Mouse (Mus musculus) small intestine, adult 2 months (tissue): ENCODE data around the gene Adamtsl4. TPM values are rescaled to one million over a fixed set of nuclear protein-coding genes. Genes with fewer than 3 reads are reported as not detected.

Source experiments
- H3K27ac ChIP-seq: fragments of 200-500 bp; 2 replicates; pipeline ENCODE4 v1.5.1; 2012; ENCODE audit warnings: low read depth, low read length, control low read depth, inconsistent platforms; ENCODE audit not compliant: insufficient read depth
- H3K27me3 ChIP-seq: fragments of 200-500 bp; 2 replicates; pipeline ENCODE4 v1.6.1; 2012; ENCODE audit warnings: mild to moderate bottlenecking, moderate library complexity, low read length, inconsistent platforms; ENCODE audit not compliant: control insufficient read depth, insufficient read depth
- H3K36me3 ChIP-seq: fragments of 200-500 bp; 2 replicates; pipeline ENCODE4 v1.6.1; 2012; ENCODE audit warnings: mild to moderate bottlenecking, low read length, control low read depth, inconsistent platforms; ENCODE audit not compliant: control insufficient read depth, insufficient read depth
- H3K4me1 ChIP-seq: fragments of 200-500 bp; 2 replicates; pipeline ENCODE4 v1.6.1; 2012; ENCODE audit warnings: low read length, inconsistent platforms, mixed read lengths; ENCODE audit not compliant: control insufficient read depth, insufficient read depth, insufficient read length
- H3K4me3 ChIP-seq: fragments of 200-500 bp; 2 replicates; pipeline ENCODE4 v1.5.1; 2012; ENCODE audit warnings: low read depth, mild to moderate bottlenecking, control low read depth, inconsistent platforms, low read length, moderate library complexity
- CTCF ChIP-seq: fragments of 200-500 bp; IDR thresholded peaks from 2 replicates; pipeline ENCODE4 v1.5.1; 2012; ENCODE audit warnings: low read depth, mild to moderate bottlenecking, control low read depth, inconsistent platforms, low read length, moderate library complexity, mixed read lengths; ENCODE audit not compliant: insufficient replicate concordance, insufficient read length; ENCODE audit errors: extremely low read depth
- POLR2A ChIP-seq: fragments of 200-500 bp; IDR thresholded peaks from 2 replicates; pipeline ENCODE4 v1.6.1; 2012; ENCODE audit warnings: low read depth, mild to moderate bottlenecking, control low read depth, inconsistent platforms, low read length, moderate library complexity
- WGBS: fragments of 180-500 bp; shearing (Covaris S2); methylation state at CpG from one replicate; pipeline ENCODE4 v1.1.7; 2018; 5-methylcytosine and 5-hydroxymethylcytosine counted together
- polyA plus RNA-seq: library from polyadenylated mRNA; depleted of rRNA; stranded (reverse); fragments of >200 nt; gene quantifications from 2 replicates; pipeline ENCODE4 v1.2.3, GENCODE M21; 2012

Gene Adamtsl4
- polyA plus RNA-seq, 1 experiment, result 8.2 TPM

GRCm38 (mm10) chr3:95660788-95661478, 26.8 kb downstream of the Adamtsl4 start:
- Histone ChIP-seq H3K27me3 (no peaks in the 10 kb centered on the region), H3K36me3 (peaks cover 48% of the 10 kb centered on the region), H3K4me3 (peak overlapping the region; percentile 51; the same call in 1 of the 2 replicates), H3K27ac (peak overlapping the region; percentile 99), H3K4me1 (peaks cover 24% of the 10 kb centered on the region)
- TF ChIP-seq CTCF (no peak), POLR2A (no peak)
- 0% methylated on average over 2 of the region's 2 CpGs for WGBS

GRCm38 (mm10) chr3:95659948-95660347, 27.8 kb downstream of the Adamtsl4 start:
- peak overlapping the region; percentile 99 for H3K27ac ChIP-seq
- H3K4me1 ChIP-seq, result peaks cover 25% of the 10 kb centered on the region
- H3K4me3 ChIP-seq, result peak overlapping the region; percentile 77
- TF ChIP-seq CTCF, result no peak
- no peak for TF ChIP-seq POLR2A
- under 1% methylated on average over 8 of the region's 8 CpGs for WGBS
- no peaks in the 10 kb centered on the region for H3K27me3 ChIP-seq
- peaks cover 44% of the 10 kb centered on the region for H3K36me3 ChIP-seq

- TF ChIP-seq CTCF (no peak), POLR2A (peak; percentile 44; the same call in 1 of the 2 replicates)
- H3K36me3 ChIP-seq, result peaks cover 37% of the 10 kb centered on the region
- WGBS, result under 1% methylated on average over 101 of the region's 113 CpGs
Observed at GRCm38 (mm10) chr3:95658868-95659712, 28.6 kb downstream of the Adamtsl4 start.

GRCm38 (mm10) chr3:95658236-95658867, 29.4 kb downstream of the Adamtsl4 start, which contains the start of gene Mcl1:
TSS of gene Mcl1 (plus strand) at chr3:95658788.
- peak; percentile 100 for TF ChIP-seq POLR2A
- TF ChIP-seq CTCF, result no peak
- WGBS, result 1% methylated on average over 43 of the region's 43 CpGs

More at GRCm38 (mm10) chr3:95658868-95659712, 28.6 kb downstream of the Adamtsl4 start:
- peak overlapping the region; percentile 77 for H3K4me3 ChIP-seq
- peaks cover 17% of the 10 kb centered on the region; the same call in 1 of the 2 replicates for H3K4me1 ChIP-seq
- H3K27me3 ChIP-seq, result no peaks in the 10 kb centered on the region
- peak overlapping the region; percentile 99 for H3K27ac ChIP-seq

GRCm38 (mm10) chr3:95657711-95658110, 30.0 kb downstream of the Adamtsl4 start:
- H3K4me1 ChIP-seq, result peaks cover 6% of the 10 kb centered on the region; the same call in 1 of the 2 replicates
- H3K4me3 ChIP-seq, result no peak overlapping the region
- 75% methylated on average over 3 of the region's 3 CpGs for WGBS
- peaks cover 24% of the 10 kb centered on the region for H3K36me3 ChIP-seq
- H3K27me3 ChIP-seq, result no peaks in the 10 kb centered on the region
- TF ChIP-seq CTCF (no peak), POLR2A (no peak)
- H3K27ac ChIP-seq, result peak overlapping the region; percentile 90; the same call in 1 of the 2 replicates

More at GRCm38 (mm10) chr3:95658236-95658867, 29.4 kb downstream of the Adamtsl4 start, which contains the start of gene Mcl1:
- H3K36me3 ChIP-seq, result peaks cover 30% of the 10 kb centered on the region
- no peaks in the 10 kb centered on the region for H3K27me3 ChIP-seq
- H3K4me1 ChIP-seq, result peaks cover 11% of the 10 kb centered on the region; the same call in 1 of the 2 replicates
- H3K27ac ChIP-seq, result peak within 1 kb of the TSS; percentile 99
- peak within 1 kb of the TSS; percentile 77 for H3K4me3 ChIP-seq

- TF ChIP-seq CTCF (no peak), POLR2A (no peak)
- H3K4me1 ChIP-seq, result peaks cover 4% of the 10 kb centered on the region; the same call in 1 of the 2 replicates
- WGBS, result 81% methylated on average over 3 of the region's 3 CpGs
- no peak overlapping the region for H3K27ac ChIP-seq
- peaks cover 20% of the 10 kb centered on the region for H3K36me3 ChIP-seq
- H3K27me3 ChIP-seq, result no peaks in the 10 kb centered on the region
- H3K4me3 ChIP-seq, result no peak overlapping the region
Observed at GRCm38 (mm10) chr3:95657108-95657507, 30.6 kb downstream of the Adamtsl4 start.
